Mouse (Mus musculus): ENCODE data around the gene Lmtk3. TPM values are rescaled to one million over a fixed set of nuclear protein-coding genes. Genes with fewer than 3 reads are reported as not detected.

The Lmtk3 gene
- polyA plus RNA-seq, 1 experiment from 2014 or later: 21.3 TPM

DNA sequence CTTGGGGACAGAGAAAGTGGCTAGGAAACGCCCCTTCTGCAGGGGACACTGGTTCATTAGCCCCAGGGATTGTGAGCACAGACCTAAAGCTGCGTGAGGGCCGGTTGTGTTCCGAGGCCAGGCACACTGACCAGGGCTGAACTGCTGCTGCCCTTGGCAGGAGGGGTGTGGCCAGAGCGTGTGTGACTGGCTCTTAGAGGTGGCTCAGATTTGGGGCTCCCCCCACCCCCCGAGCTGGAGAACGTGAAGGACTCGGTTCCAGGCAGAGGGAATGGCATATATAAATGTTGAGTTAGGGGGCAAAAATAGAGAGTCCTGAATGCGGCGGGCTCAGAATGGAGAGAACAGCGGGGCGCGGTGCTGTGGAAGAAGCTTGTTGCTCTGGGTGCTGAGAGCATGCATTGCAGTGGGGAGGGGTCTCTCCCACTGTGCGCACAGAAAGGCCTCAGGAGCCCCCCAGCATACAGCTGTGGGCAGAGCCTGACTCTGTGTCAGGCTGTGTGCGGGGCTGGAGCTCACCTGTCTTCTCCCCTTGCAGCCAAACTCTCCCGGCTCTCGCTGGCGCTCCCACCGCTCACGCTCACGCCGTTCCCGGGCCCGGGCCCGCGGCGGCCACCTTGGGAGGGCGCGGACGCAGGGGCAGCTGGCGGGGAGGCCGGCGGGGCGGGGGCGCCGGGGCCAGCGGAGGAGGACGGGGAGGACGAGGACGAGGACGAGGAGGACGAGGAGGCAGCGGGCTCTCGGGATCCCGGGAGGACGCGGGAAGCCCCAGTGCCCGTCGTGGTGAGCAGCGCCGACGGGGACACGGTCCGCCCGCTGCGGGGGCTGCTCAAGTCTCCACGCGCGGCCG lies 14.3 kb downstream of the Lmtk3 start:
- H3K4me3 ChIP-seq (ENCODE audit: low read length): peak overlapping the region; percentile 25
- 2% methylated on average over 57 of the region's 60 CpGs for WGBS
- H3K9me3 ChIP-seq (ENCODE audit: control insufficient read depth, low read length): no peaks in the 10 kb centered on the region
- H3K36me3 ChIP-seq (ENCODE audit: control insufficient read depth, insufficient read depth, low read length): peaks cover 50% of the 10 kb centered on the region
- H3K4me2 ChIP-seq (ENCODE audit: low read length): peak overlapping the region; percentile 54
- H3K27me3 ChIP-seq (replicated peaks; ENCODE audit: control insufficient read depth, insufficient read depth, low read length): no peaks in the 10 kb centered on the region
- no peak for ATAC-seq
- H3K27ac ChIP-seq (ENCODE audit: low read depth, low read length): no peak overlapping the region
- peak overlapping the region; percentile 63 for H3K9ac ChIP-seq (ENCODE audit: low read depth, low read length)
- peaks cover 20% of the 10 kb centered on the region for H3K4me1 ChIP-seq (ENCODE audit: control insufficient read depth, insufficient read depth, low read depth, low read length)

DNA sequence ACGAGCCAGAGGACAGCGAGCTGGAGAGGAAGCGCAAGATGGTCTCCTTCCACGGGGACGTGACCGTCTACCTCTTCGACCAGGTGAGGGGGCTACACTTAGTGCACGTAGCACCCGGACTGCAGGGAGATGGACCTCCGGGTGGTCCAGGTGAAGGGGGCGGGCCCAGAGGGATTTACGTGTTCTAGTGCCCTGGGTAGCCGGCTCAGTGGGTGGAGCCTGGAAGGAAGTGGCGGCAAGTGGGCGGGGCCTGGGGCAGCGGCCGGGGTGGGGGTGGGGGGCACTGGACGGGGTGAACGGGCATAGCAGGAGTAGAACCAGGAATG lies 14.9 kb downstream of the Lmtk3 start:
- peak overlapping the region; percentile 63 for H3K9ac ChIP-seq (ENCODE audit: low read depth, low read length)
- peaks cover 45% of the 10 kb centered on the region for H3K36me3 ChIP-seq (ENCODE audit: control insufficient read depth, insufficient read depth, low read length)
- no peaks in the 10 kb centered on the region for H3K9me3 ChIP-seq (ENCODE audit: control insufficient read depth, low read length)
- no peak overlapping the region for H3K27ac ChIP-seq (ENCODE audit: low read depth, low read length)
- 4% methylated on average over 19 of the region's 19 CpGs for WGBS
- peak overlapping the region; percentile 54 for H3K4me2 ChIP-seq (ENCODE audit: low read length)
- no peak for ATAC-seq
- H3K4me3 ChIP-seq (ENCODE audit: low read length): peak overlapping the region; percentile 25; the same call in 1 of the 2 replicates
- peaks cover 20% of the 10 kb centered on the region for H3K4me1 ChIP-seq (ENCODE audit: control insufficient read depth, insufficient read depth, low read depth, low read length)
- H3K27me3 ChIP-seq (replicated peaks; ENCODE audit: control insufficient read depth, insufficient read depth, low read length): no peaks in the 10 kb centered on the region

DNA sequence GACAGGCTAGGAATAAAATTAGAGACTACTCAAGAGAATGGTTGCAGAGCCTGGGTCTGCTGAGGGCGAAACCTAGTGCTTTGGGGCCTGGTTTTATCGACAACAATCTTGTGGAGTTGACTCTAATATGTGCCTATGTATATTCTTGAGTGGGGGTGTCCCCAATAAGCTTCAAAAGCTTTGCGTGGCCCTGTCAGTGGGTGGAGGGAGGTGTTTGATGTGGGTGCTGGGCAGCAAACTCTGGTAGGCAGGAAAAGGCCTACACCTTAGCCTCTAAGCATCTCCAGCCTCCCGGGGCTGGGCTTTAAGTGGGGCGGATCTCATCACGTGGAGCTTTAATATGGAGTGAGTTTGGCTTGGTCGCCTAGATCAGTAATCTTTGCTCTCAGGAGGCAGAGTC lies 15.4 kb downstream of the Lmtk3 start:
- H3K27ac ChIP-seq (ENCODE audit: low read depth, low read length): no peak overlapping the region
- no peaks in the 10 kb centered on the region for H3K9me3 ChIP-seq (ENCODE audit: control insufficient read depth, low read length)
- WGBS: 54% methylated on average over 7 of the region's 7 CpGs
- H3K4me1 ChIP-seq (ENCODE audit: control insufficient read depth, insufficient read depth, low read depth, low read length): peaks cover 20% of the 10 kb centered on the region
- H3K27me3 ChIP-seq (replicated peaks; ENCODE audit: control insufficient read depth, insufficient read depth, low read length): no peaks in the 10 kb centered on the region
- no peak overlapping the region for H3K4me2 ChIP-seq (ENCODE audit: low read length)
- no peak overlapping the region for H3K9ac ChIP-seq (ENCODE audit: low read depth, low read length)
- H3K36me3 ChIP-seq (ENCODE audit: control insufficient read depth, insufficient read depth, low read length): peaks cover 40% of the 10 kb centered on the region
- no peak overlapping the region for H3K4me3 ChIP-seq (ENCODE audit: low read length)
- ATAC-seq: no peak

DNA sequence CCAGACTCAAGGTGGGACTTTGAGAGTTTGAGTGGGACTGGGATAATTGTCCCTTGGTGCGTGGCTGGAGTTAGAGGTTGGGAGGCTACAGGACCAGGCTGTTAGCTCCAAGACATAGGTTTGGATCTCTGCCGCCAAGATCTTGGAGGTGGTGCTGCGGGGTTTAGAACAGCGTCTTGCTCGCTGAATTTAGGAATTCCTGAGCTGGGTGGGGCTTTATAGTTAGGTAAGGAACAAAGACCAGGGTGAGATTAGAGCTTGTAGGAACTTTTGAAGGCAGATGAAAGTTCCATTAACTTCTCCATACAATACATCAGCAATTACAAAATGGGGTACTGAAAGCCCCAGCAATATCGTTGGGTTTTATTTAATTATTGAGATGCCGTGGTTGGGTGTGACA lies 16.5 kb downstream of the Lmtk3 start:
- Histone ChIP-seq H3K36me3 (ENCODE audit: control insufficient read depth, insufficient read depth, low read length) (peaks cover 31% of the 10 kb centered on the region), H3K4me3 (ENCODE audit: low read length) (no peak overlapping the region)

DNA sequence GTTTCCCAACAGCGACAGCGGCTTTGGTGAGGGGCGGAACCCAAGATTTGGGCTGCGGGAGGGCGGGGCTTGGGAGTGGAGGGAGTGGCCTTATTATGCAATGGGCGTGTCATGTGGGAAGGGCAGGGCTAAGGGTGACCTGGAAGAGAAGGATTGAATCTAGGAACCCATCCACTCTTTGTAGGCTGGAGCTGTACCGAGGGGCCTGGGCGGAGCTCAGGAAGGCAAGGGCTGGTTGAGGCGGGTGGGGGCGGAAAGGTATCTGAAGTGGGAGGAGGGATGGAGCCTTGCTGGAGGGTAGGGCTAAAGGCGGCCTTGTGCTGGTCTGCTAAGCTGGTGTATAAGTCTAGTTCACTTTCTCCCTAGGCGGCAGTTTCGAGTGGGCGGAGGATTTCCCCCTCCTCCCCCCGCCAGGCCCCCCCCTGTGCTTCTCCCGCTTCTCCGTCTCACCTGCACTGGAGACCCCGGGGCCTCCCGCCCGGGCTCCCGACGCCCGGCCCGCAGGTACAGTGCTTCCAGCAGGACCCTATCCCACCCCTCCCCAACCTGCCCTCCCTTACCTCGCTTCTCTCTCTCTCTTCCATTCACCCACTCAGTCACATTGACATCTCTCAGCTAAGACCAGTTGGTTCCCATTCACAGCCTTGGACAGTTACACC lies 17.1 kb downstream of the Lmtk3 start:
- H3K4me2 ChIP-seq (ENCODE audit: low read length): no peak overlapping the region; the same call in 1 of the 2 replicates
- H3K4me1 ChIP-seq (ENCODE audit: control insufficient read depth, insufficient read depth, low read depth, low read length): peaks cover 20% of the 10 kb centered on the region
- peaks cover 26% of the 10 kb centered on the region for H3K36me3 ChIP-seq (ENCODE audit: control insufficient read depth, insufficient read depth, low read length)
- WGBS: 27% methylated on average over 22 of the region's 25 CpGs
- H3K9ac ChIP-seq (ENCODE audit: low read depth, low read length): no peak overlapping the region
- peak; percentile 28; the same call in 1 of the 2 replicates for ATAC-seq
- H3K27ac ChIP-seq (ENCODE audit: low read depth, low read length): no peak overlapping the region
- H3K27me3 ChIP-seq (replicated peaks; ENCODE audit: control insufficient read depth, insufficient read depth, low read length): no peaks in the 10 kb centered on the region
- H3K9me3 ChIP-seq (ENCODE audit: control insufficient read depth, low read length): no peaks in the 10 kb centered on the region
- H3K4me3 ChIP-seq (ENCODE audit: low read length): no peak overlapping the region

More for the DNA sequence above, 16.5 kb downstream of the Lmtk3 start:
- ATAC-seq: no peak
- H3K9me3 ChIP-seq (ENCODE audit: control insufficient read depth, low read length): no peaks in the 10 kb centered on the region
- no peaks in the 10 kb centered on the region for H3K27me3 ChIP-seq (replicated peaks; ENCODE audit: control insufficient read depth, insufficient read depth, low read length)
- H3K4me1 ChIP-seq (ENCODE audit: control insufficient read depth, insufficient read depth, low read depth, low read length): peaks cover 20% of the 10 kb centered on the region
- WGBS: 47% methylated on average over 7 of the region's 7 CpGs
- no peak overlapping the region for H3K4me2 ChIP-seq (ENCODE audit: low read length)
- H3K27ac ChIP-seq (ENCODE audit: low read depth, low read length): no peak overlapping the region
- no peak overlapping the region for H3K9ac ChIP-seq (ENCODE audit: low read depth, low read length)

DNA sequence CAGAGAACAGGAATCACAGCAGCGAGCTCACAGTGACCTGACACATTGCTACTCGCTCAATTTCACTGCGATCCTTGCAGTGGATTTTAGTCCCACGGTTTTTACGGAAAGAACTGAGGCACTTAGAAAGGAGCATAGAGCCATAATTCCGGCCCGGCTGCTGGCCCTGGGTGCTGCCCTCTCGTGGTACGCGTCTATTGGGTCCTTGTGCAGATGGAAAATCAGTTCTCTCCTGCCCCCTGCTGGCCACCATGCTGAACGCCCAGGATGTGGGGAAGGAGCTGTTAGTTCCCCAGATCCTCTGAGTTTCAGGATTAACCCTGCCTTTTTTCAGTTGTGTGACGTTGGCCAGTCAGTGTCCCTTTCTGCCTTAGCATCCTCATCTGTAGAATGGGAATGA lies 17.8 kb downstream of the Lmtk3 start:
- WGBS: 3% methylated on average over 12 of the region's 12 CpGs
- no peaks in the 10 kb centered on the region for H3K27me3 ChIP-seq (replicated peaks; ENCODE audit: control insufficient read depth, insufficient read depth, low read length)
- no peaks in the 10 kb centered on the region for H3K9me3 ChIP-seq (ENCODE audit: control insufficient read depth, low read length)
- no peak overlapping the region for H3K4me3 ChIP-seq (ENCODE audit: low read length)
- no peak overlapping the region for H3K9ac ChIP-seq (ENCODE audit: low read depth, low read length)
- no peak overlapping the region; the same call in 1 of the 2 replicates for H3K4me2 ChIP-seq (ENCODE audit: low read length)
- peaks cover 20% of the 10 kb centered on the region for H3K4me1 ChIP-seq (ENCODE audit: control insufficient read depth, insufficient read depth, low read depth, low read length)
- H3K36me3 ChIP-seq (ENCODE audit: control insufficient read depth, insufficient read depth, low read length): peaks cover 22% of the 10 kb centered on the region
- no peak overlapping the region for H3K27ac ChIP-seq (ENCODE audit: low read depth, low read length)
- ATAC-seq: peak; percentile 56

DNA sequence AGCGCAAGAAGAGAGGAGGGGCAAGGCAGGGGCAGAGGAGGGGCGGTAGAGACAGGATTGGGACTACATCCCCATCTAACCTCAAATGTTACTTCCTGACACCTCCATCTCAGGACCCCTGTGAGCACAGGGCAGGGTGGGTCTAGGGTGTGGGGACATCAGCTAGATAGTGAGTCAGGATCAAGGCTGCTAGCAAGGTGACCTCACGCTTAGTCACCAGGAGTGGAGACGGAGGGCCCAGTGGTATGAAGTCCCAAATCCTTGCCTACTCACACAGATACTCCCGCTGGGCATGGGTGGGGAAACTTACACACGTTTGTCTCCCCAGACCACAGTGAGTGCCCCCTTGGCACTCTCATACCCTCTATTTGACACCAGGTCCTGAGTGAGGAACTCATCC lies 19.0 kb downstream of the Lmtk3 start:
- Histone ChIP-seq H3K27me3 (replicated peaks; ENCODE audit: control insufficient read depth, insufficient read depth, low read length) (no peaks in the 10 kb centered on the region), H3K27ac (ENCODE audit: low read depth, low read length) (no peak overlapping the region), H3K9ac (ENCODE audit: low read depth, low read length) (no peak overlapping the region), H3K4me1 (ENCODE audit: control insufficient read depth, insufficient read depth, low read depth, low read length) (peaks cover 13% of the 10 kb centered on the region), H3K9me3 (ENCODE audit: control insufficient read depth, low read length) (no peaks in the 10 kb centered on the region), H3K4me3 (ENCODE audit: low read length) (no peak overlapping the region), H3K4me2 (ENCODE audit: low read length) (no peak overlapping the region), H3K36me3 (ENCODE audit: control insufficient read depth, insufficient read depth, low read length) (peaks cover 29% of the 10 kb centered on the region)
- no peak for ATAC-seq
- WGBS: 94% methylated on average over 6 of the region's 6 CpGs

DNA sequence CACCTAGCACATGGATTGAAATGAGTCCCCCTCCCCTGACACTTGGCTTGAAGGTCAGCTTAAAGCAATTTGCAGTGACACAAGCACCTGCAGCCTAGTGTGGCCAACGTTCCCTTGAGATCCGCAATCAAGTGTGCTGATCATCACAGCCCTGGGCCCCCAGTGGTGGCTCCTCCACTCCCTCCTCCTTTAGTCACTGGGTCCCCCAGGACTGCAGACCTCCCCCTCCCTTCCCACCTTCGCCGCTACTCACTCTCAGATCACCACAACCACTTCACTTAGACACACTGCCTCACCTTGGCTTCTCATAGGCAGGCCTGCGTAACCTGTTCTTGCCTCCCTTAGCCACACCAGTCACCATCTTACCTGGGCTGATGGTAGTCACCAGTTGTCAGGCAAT lies 22.4 kb downstream of the Lmtk3 start:
- H3K9ac ChIP-seq (ENCODE audit: low read depth, low read length): no peak overlapping the region
- peaks cover 53% of the 10 kb centered on the region for H3K36me3 ChIP-seq (ENCODE audit: control insufficient read depth, insufficient read depth, low read length)
- H3K4me3 ChIP-seq (ENCODE audit: low read length): no peak overlapping the region
- no peaks in the 10 kb centered on the region for H3K9me3 ChIP-seq (ENCODE audit: control insufficient read depth, low read length)
- 0 out of 2 replicates have a peak overlapping the region, but pooled peaks have one; percentile 19 for H3K27ac ChIP-seq (ENCODE audit: low read depth, low read length)
- WGBS: 55% methylated on average over 5 of the region's 5 CpGs
- ATAC-seq: no peak
- H3K4me1 ChIP-seq (ENCODE audit: control insufficient read depth, insufficient read depth, low read depth, low read length): no peaks in the 10 kb centered on the region
- H3K4me2 ChIP-seq (ENCODE audit: low read length): no peak overlapping the region
- H3K27me3 ChIP-seq (replicated peaks; ENCODE audit: control insufficient read depth, insufficient read depth, low read length): no peaks in the 10 kb centered on the region

DNA sequence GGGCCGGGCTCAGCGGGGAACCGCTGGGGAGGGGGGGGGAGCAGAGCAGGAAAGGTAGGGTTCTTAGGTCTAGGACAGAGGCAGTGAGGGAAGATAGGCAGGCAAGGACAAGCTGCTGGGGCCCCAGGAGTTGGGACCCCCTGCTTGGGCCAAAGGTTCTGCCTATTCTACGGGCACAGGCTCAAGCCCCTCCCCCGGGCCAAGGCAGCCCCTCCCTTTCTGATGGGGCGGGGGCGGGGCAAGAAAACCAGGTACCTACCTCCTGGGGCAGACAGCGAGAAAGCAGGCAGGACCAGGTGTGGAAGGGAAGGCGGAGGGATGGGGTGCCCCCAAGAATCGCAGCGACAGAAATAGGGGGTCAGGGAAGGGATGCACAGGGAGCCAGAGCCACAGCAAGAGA lies 24.9 kb downstream of the Lmtk3 start:
- Histone ChIP-seq H3K27me3 (replicated peaks; ENCODE audit: control insufficient read depth, insufficient read depth, low read length) (no peaks in the 10 kb centered on the region), H3K4me3 (ENCODE audit: low read length) (no peak overlapping the region), H3K9ac (ENCODE audit: low read depth, low read length) (no peak overlapping the region), H3K4me1 (ENCODE audit: control insufficient read depth, insufficient read depth, low read depth, low read length) (peaks cover 12% of the 10 kb centered on the region), H3K9me3 (ENCODE audit: control insufficient read depth, low read length) (no peaks in the 10 kb centered on the region), H3K4me2 (ENCODE audit: low read length) (no peak overlapping the region), H3K36me3 (ENCODE audit: control insufficient read depth, insufficient read depth, low read length) (peaks cover 60% of the 10 kb centered on the region), H3K27ac (ENCODE audit: low read depth, low read length) (no peak overlapping the region; the same call in 1 of the 2 replicates)
- 41% methylated on average over 11 of the region's 11 CpGs for WGBS
- ATAC-seq: no peak
